Mouse (Mus musculus) adrenal gland, postnatal 36 days (tissue): Measurements from ENCODE around the gene Gm21188. TPM values are rescaled to one million over a fixed set of nuclear protein-coding genes. Genes with fewer than 3 reads are reported as not detected.
"Not testable (repeated sequence)": the region's sequence is repeated elsewhere in the genome, so short reads cannot be mapped to it uniquely, and the experiment has no call there.

Experiments used
- DNase-seq, 2 experiments: peaks; one replicate each; pipeline ENCODE4 v3.0.0; 2021; ENCODE audit warnings: mixed read lengths in 1 of 2
- total RNA-seq, 2 experiments: library from RNA; stranded (reverse); gene quantifications; 2 replicates each; pipeline ENCODE4 v1.2.3; 2021

The Gm21188 gene
- total RNA-seq, 2 experiments from 2014 or later, result 0.26 to 0.53 TPM

DNA sequence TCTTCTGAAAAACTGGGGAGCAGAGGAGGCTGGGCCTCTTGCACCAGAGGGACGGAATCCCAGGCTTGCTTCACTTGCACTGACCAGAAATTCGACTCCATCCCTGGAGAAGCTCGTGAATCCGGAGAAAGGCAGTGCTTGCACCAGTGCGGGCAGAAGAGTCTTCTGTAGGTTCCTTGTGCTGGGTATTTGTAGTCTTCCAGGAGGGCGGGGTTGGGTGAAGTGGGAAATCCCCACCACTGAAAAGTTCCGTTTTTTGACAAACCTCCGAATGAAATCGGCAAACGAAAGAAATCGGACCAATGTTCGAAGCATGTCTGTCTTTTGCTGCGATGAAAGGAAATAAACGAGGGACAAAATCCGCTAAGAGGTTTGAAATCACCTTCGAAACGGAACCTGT, 25.1 kb downstream of the Gm21188 start, which contains the start of gene Gm36079:
Gene Gm36079 (minus strand): TSS at position 101 of the 400 bp plus-strand sequence.
- not testable (repeated sequence) for DNase-seq

DNA sequence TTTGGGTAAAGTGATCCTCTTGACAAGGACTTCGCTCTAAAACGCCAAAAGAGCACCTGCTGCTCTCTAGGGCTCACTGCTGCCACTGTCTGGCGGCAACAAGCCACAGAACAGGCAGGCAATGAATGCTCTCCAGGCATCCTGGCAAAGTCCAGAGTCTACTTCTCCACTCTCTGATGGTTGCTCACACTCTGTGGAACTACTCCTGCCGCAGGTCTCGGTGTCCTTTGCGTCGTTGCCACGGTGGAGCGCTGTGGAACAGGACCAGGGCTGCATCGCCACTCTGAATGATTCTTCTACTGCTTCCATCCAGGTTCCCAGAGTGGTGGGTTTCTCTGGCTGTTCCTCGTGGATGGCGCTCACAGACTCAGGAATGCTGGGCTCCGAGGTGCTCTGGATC, 25.6 kb downstream of the Gm21188 start:
- not testable (repeated sequence) for DNase-seq

DNA sequence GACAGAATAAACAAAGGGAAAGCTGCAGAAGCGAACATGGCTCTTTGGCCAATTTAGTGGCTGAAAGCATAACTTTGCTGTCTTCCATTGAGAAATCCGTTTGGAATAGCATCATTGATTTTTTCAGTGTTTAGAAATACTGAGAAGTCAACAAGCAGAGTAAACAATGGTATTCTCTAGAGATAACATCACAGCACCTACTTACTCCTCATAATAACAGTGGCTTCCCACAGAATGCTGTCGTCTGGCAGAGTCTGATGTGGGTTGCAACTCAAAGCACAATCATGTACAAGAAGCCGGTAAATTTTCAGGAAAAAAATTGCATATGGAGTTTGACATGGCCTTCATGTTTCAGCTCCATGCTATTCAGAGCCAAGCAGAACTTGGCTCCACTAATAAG, 26.4 kb downstream of the Gm21188 start:
- not testable (repeated sequence) for DNase-seq

DNA sequence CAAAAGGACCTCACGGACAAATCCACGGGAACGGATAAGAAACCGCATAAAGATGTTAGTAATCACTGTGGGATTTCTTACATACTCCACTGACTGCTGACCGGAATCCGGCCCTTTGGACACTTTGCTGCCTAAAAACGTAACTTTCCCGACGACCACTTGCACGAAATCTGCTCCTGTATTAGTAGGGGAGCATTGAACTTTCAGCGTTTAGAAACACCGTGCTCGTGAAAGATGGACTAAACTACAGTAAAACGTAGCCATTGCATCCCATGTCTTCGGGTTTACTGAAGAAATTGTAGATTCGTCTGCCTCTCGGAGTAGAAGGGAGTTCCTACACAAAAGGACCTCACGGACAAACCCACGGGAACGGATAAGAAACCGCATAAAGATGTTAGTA, 27.0 kb downstream of the Gm21188 start:
- DNase-seq, result not testable (repeated sequence)

DNA sequence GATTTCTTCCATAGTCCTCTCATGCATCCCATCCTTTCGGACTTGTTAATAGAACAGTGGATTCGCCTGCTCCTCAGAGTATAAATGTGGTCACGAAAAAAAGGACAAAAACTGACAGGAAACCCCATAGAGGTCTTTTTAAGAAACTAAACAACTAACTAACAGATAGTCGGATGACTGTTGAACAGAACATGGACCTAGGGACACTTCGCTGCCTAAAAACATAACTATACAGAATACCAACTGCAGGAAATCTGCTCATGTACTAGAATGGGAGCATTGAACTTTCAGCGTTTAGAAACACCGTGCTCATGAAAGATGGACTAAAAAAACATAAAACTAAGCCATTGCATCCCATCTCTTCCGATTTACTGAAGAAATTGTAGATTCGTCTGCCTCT, 27.4 kb downstream of the Gm21188 start:
- not testable (repeated sequence) for DNase-seq

DNA sequence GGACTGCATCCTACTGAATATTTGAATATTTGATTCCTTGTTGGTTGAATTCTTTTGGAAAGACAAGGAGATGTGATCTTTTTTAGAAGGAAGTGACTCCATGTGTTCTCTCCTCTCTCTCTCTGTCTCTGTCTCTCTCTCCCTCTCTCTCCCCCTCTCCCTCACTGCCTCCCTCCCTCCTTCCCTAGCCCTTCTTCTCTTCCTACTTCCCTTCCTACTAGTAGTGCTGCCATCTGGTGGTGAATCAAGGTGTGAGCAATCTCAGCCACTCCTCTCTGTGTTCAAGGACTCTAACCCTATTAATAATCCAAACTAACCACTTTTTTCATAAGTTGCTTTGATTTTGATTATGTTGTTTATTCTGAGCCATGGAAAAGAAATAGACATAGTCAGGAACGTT, 30.5 kb downstream of the Gm21188 start:
- peak in 1 of 2 experiments; percentile 21 for DNase-seq

DNA sequence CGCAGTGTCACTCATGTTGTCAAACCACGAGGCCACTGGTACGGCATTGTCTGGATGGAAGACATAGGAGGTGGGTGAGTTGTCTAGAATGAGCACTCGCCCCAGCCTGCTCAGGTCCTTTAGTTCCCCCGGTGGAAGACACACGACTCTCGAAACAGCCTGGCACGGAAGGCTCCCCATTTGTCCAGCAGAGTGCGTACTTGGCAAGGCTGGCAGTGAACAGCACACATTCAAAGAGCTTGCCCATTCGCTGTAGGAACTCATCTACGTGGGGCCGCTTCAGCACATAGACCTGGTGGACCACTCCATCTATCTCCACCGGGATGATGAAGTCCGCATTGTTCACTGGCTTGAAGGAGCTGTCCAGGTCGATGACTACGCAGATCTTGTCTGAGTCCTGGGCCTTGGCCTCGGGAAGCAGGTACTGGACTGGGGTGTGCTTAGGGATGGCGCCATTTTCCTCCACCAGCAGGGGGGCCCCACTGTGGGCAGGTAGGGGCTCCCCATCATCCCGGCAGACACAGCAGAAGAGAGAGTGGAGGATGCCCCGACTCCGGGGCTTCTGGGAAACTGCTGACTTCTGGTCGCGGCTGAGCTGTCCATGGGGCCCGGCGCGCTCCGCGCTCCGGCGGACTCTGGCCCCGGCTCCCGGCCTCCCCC, 36.5 kb downstream of the Gm21188 start:
- not testable (repeated sequence) for DNase-seq

DNA sequence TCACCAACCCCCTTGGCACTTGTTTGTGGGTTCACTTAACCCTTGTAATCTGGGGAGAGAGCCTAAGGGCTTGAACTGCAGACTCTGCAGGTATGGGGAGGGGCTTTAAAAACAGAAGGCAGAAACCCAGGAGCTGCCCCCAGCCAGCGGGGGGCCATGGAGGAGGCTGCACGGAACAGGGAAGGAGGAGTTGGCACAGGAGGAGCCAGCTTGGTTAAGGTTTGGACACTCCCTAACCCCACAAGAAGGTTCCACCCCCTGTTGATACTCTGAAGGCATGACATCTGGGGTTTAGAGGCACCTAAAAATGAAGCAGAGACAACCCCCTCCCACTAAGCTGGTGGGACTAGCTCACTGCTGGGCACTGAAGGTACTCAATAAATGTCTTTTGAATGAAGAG, 38.0 kb downstream of the Gm21188 start:
- not testable (repeated sequence) for DNase-seq

DNA sequence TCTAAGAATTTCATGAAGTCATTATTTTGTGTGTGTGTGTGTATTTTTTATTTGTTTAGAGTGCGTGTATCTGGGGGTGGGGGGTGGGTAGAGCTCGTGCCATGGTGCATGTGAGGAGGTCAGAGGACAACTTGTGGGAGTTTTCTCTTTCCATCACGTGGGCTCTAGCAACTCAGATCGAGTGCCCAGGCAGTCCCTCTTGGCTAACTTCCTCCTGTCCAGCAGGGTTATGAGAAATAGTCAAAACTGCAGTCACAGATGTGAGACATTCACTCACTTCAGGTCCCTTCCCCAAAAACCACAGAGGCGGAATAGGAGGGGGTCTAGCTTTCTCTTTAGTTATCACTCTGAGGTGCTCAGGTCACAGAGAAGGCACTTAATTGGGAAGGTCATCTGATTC, 38.5 kb downstream of the Gm21188 start:
- not testable (repeated sequence) for DNase-seq

DNA sequence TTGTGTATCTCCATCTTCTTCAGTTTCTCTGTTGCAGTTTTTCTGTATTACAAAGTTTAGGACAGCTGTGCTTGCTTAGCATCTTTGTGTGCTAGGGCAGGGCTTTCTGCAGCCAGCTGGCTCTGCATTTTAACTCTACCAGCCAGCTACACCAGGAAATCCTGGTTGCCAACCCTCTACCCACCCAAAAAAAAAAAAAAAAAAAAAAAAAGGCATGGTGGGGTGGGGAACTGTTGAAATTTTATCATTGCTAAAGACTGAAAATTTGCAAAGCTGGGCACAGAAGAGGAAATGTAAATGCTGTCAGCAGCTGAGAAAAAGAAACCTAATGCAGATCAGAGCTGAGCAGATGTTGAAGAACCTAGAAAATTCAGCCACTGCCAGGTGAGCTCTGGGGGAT, 41.9 kb downstream of the Gm21188 start:
- DNase-seq, result not testable (repeated sequence)

DNA sequence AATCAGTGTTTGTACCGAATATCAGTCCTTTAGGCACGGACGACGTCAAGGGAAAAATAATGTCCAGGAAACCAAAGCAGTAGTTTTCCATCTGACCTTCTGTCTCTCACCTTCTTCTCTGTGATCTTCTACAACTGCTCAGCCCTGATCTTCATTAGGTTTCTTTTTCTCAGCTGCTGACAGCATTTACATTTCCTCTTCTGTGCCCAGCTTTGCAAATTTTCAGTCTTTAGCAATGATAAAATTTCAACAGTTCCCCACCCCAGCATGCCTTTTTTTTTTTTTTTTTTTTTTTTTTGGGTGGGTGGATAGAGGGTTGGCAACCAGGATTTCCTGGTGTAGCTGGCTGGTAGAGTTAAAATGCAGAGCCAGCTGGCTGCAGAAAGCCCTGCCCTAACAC, 52.8 kb downstream of the Gm21188 start:
- not testable (repeated sequence) for DNase-seq

DNA sequence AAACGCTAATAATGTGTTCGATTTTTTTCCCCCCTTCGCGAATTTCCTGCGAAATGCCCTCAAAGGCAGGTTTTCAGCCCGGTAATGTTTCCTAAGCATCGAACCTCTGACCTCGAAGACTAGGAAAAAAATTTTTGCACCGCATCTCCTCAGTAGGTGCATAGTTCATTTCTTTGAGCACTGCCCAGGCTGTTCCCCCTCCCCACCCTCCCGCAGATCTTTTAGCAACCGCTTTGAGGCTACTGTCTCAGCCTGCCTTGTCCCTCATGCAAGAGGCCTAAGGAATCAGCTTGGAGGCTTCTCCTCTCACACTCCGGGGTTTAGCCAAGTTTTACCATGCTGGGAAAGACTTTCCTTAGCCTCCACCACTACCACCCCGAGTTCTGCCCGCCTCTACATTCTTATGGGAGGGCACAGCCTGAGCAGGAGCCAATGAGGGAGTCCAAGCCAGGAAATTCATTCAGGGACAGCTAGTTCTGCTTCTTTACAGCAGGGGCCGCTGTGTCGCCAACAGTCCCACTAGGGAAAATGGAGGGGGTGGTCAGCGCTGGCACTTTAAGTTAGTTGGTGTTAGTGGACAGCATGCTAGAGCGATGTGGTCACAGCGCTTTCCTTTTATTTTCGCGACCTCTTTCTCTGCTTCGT, 53.4 kb downstream of the Gm21188 start:
- DNase-seq, result not testable (repeated sequence)

DNA sequence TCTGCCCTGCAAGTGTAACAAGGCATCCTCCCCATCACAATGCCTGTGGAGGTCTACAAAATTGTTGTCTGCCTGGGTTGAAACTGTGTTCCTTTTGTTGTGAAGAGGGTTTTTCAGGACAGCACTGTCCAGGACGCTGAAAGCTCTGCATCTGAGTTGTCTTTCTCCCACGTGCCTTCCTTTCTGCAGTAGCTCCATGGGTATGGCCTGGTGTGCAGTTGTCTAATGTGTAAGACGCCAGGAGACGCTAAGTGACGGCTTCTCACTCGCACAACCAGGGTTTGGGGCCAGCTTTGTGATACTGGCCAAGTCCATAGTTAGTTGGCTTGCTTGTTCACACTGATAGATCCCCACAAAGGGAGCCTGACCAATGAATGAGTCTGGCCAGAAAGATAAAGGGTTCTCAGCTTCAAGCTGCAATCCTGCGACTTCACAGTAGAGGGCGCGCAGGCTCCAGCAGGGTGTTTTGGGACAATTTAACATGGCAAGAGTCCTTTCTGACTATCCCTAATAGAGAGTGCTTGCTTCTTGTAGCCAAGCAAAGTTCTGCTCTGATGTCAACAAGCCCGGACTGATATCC, 60.0 kb downstream of the Gm21188 start:
- not testable (repeated sequence) for DNase-seq

DNA sequence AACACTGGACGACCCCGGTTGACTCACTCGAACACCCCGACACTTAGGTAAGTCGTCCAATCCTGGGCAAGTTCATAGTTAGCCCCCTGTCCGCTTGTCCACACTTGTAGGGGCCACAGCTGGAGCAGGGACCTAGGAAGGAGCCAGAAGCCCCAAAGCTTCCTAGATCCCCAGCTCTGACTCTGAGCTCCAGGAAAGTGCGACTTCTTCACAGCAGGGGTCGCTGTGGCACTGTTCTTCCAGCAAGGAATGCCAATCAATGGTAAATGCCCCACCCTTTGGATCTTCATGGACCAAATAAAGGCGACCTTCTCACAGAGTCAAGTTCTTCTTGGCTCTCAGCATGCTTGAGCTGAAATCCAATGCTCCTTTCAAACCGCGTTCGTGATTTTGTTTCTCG, 60.7 kb downstream of the Gm21188 start:
- DNase-seq, result not testable (repeated sequence)

Other genes with a start within 250 kb of the Gm21188 start
- not detected for gene AF067063, start 222.0 kb downstream of the Gm21188 start, total RNA-seq
- gene D13Ertd608e, start 216.2 kb downstream of the Gm21188 start, total RNA-seq, result not detected
- not detected for gene Tcstv1, start 157.4 kb downstream of the Gm21188 start, total RNA-seq
- not detected for gene Gm21761, start 122.9 kb downstream of the Gm21188 start, total RNA-seq
- not detected for gene B020031M17Rik, start 101.4 kb downstream of the Gm21188 start, total RNA-seq
- gene Gm36079, start 25.2 kb downstream of the Gm21188 start, total RNA-seq, result not detected
- not detected for gene Gm20767, start 88.1 kb upstream of the Gm21188 start, total RNA-seq
- not detected for gene Gm21818, start 120.2 kb upstream of the Gm21188 start, total RNA-seq
- not detected for gene Gm21762, start 163.8 kb upstream of the Gm21188 start, total RNA-seq
- not detected for gene Gm21731, start 186.9 kb upstream of the Gm21188 start, total RNA-seq
- not detected for gene AF067061, start 210.9 kb upstream of the Gm21188 start, total RNA-seq
- gene BC147527, start 248.2 kb upstream of the Gm21188 start, total RNA-seq, result not detected